Mouse (Mus musculus) lung, postnatal 14 days (tissue): ENCODE results near the gene Has1.

ENCODE experiments used
- DNase-seq: peaks from one replicate; pipeline ENCODE4 v3.0.0; 2021

The Has1 gene

DNA sequence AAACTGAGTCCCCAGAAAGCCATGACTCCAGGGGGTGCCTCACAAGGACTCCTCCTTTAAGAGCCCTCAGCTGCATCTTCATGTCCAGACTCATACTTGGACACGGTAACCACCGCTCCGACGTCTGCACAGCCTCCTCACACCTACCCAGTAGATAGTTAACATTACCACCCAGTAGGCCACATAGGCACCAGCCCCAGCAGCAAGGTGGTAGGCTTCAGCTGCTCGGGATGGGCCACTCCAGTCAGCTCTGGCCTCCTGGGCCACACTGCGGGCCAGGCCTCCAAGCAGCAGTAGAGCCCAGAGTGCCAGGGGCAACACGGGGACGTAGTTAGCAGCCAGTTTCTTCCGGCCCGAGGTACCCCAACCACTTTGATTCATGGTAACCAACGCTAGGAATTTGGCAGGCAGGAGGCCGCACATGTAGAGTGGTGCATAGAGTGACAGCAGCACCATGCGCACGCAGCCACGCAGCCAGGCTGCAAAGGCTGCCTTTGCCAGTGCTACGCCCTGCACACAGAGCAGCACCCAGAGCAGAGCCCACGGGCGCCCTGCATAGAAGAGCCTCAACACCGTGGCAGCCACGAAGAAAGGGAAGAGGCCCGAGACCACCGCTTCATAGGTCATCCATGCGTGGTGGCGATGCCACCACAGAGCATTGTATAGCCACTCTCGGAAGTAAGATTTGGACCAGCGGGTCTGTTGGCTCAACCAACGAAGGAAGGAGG lies 11.3 kb downstream of the Has1 start:
- DNase-seq = no peak

DNA sequence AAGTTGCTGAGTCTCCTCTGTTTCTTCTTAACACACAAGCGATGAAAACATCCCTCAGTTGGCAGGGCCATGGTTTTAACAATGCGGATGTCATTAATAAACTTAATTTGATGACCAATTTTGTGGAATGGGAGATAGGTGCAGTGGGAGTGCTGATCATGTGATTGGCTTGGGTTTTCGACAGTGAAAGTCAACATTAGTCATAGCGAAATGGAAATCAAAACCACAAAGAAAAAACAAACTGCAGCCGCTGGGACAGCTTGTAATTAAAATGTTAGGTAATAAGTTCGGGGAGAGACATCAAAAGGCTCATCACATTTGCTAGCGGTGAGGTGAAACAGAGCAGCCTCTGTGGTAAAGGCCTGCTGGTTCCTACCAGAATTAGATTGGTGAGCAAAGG lies 14.2 kb downstream of the Has1 start:
- DNase-seq = no peak

DNA sequence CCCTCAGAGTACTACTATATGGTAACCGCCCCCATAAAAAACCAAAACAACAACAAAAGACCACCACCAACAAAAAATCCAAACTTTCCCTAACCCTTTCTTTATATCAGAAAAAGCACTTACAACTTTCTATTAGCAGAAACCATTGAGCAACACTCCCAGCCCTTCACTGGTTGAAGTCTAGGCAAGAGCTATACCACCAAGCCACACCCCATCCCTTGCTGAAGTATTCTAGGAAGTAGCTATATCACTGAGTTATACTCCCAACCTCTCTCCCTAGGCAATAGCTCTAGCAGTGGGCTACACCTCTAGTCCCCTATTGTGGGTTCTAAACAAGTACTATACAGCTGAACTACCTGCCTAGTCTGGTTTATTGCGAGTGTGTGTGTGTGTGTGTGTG lies 15.7 kb downstream of the Has1 start:
- no peak for DNase-seq

DNA sequence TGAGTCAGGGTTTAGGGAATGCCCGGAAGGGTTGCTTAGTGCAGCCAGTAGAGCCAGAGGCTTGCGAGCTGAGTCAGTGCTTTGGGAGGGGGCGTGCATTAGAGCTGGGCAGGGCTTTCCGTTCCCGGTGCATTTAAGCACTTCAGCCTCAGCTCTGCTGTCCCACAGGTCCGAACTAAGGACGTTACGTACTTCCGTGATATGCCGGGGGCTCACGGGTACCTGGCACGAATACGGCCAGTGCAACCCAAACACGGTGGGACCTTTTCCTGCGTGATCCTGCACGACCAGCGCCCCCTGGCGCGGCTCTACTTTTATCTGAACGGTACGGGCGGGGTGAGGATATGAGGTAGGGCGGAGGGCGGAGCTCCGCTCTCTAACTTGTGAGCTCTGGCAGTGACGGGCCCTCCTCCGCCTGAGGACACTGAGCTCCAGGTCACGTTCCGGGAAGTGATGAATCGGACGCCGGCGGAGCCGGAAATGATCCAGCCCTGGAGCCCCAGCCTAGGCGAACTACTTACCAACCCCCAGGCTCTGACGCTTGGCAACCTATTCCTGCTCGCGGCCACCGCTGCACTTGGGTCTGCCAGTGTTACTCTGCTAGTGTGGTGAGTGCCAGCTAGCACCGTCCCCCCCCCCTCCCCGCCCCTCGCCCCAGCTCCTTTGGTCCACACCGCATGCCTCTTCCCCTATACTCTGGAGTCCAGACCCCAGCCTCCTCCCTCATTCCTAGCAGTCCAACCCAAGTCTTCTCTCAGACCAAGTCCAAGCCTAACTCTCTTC lies 16.9 kb downstream of the Has1 start:
- peak; percentile 98 for DNase-seq

DNA sequence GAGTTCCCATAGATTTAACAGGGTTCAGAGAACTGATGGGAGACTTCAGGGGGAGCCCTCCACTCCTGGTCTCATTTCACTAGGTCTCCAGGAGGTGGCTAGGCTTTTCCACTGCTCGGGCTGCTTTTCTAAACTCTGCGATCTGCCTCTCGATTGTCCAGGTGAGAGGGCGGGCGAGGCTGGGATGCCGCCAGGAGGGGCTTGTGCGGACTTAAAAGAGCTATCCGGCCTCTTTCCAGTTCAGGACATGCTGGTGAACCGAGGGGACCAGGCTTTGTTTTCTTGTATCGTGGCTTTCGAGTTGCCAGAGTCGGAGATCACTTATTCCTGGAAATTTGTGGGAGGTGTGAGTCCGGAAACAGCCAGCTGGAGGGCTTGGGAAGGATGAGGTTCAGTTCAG lies 17.6 kb downstream of the Has1 start:
- DNase-seq = peak; percentile 17

DNA sequence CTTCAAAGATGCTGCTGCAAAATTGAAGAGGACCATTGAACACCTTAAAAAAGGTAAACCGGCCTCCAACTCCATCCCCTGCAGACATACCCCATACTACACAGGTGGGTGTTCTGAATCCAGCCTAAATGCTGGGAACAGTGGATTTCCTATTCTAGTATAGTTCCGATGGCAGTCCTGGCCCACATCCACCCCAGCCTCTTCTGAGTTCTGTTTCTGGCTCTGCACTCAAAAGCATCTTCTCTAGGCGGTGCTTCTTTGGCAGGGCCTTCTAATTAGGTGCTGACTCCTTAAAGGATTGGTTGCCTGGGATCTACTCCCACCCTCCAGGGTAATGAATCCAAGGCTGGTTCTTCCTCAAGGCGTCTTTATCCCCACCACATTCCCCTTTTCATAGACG lies 18.9 kb downstream of the Has1 start:
- no peak for DNase-seq

DNA sequence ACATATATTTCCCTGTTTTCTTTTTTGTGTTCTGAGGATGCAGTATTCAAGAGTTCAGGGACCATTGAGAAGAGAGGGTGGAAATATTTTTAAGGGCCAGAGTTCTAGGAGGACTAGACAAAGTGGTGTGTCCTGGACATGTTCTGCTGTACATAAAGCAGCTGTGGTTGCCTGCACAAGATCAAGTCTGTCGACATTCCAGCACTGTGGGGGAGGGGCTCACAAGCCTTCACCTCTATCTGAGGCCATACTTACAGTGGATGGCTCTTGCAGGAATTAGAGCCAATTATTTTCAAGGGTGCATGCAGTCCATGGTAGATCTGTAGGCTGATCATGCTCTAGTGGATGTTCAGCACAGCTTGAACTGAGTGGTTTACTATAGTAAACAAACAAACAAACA lies 20.1 kb downstream of the Has1 start:
- peak; percentile 70 for DNase-seq

DNA sequence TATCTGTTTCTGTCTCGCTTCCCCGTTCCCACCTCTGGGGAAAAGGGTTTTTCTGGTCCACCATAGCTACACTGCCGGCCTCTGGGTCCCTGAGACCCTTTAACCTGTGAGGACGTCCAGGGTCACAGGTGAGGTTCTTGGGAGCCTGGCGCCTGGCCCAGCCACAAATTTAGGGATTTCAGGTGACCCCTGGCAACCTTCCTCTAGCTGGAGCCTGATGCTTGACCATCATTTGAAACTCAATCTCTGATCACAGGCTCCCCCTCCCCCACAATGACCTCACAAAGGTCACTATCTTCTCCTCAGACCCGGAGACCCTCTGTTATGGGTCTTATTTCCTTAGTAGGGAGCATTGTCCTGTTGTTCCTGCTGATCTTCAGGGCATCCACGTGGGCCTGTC lies 24.3 kb downstream of the Has1 start:
- no peak for DNase-seq

DNA sequence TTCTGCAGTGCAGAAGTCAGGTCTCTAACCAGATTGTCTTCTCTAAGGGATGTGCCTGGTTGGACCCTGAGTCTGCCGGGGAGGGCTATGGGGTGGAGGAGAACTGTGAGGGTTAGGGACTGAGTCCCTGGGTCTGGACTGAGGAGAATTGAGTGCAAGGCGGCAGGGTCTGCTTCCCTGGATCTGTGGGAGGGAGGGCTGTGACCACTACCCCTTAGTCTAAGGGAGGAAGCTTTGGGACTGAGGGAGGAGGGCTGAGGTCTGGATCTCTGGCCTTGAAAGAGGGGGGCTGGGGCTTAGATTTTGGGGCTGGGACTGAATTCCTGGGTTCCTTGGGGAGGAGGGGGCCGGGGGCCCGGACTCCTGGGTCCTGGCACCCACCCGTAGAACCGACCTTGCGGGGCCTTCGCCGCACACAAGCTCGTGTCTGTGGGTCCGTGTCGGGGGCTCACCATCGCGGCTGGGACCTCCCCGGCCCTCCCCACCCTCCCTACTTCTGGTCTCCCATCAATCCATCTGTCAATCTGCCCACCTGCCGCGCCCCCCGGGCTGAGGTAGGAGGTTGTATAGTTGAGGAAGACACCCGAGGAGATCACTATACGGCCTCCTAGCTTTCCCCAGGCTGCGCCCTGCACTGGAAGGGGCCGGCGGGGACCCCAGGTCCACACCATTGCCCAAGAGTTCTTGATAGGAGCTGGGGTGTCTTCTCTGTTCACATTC lies 25.0 kb downstream of the Has1 start:
- no peak for DNase-seq

DNA sequence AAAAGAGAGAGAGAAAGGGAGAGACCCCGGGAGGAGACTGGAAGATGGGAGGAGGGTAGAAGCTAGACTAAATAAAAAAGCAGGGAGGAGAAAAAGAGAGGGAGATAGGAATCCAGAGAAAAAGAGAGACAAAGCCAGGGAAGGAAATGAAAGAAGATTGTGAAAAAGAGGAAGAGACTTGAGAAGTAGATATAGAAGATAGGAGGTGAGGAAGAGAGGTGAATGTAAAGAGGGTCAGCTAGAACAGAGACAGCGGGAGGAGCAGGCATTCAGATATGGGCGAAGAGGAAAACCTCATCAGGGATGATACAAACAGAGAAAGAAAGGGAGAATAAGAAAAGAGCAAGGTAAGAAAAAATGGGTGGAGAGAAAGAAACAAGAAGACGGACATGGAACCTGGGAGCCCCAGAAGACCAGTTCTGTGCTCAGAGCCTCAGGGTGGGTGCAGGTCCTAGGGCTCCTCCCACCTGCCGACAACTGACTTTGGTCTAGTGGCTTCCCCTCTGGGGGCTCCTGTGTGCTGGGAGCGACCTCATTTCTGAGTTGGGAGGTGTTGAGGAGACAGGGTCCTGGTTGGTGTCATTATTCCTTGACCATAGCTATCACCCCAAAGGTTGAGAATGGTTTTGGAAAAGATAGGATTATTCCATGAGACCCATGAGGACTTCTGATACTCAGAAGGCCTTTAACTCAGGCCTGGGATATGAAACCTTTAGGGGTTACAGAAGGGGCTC lies 25.8 kb downstream of the Has1 start:
- DNase-seq = no peak

DNA sequence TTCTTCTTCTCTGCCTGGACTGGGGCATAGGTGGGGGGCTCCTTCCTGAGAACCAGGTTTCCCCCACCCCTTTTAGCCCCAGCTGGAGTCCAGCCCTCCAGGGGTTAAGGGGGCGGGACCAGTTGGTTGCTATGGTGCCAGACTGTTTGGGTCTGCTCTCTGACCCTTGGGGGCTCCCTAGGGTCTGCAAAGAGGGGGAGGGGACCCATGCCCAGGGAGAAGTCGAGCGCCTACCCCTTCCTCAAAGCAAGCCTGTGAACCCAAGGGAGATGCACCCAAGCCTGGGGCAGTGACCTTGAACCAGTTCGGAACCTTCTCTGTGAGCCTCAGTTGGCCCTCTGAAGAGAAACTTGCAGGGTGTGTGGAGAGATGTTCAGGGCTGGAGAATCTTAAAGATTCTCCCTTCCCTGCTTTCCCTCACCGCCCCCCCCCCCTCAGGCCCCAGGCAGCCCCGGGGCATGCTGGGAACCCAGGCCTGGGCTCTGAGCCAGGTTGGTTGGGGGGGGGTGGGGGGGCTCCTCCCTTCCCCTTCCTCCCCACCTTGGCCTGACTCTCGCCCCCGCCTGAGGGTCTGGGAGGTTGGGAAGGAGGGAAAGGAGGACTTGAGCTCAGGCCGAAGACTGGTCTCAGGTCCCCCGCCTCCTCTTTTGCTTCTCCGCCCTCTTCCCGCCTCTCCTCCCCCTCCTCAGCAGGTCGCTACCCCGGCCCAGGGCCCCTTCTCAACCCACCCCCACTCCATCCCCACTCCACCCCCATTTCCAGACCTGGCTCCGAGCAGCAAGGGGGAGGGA lies 26.6 kb downstream of the Has1 start:
- peak; percentile 44 for DNase-seq

DNA sequence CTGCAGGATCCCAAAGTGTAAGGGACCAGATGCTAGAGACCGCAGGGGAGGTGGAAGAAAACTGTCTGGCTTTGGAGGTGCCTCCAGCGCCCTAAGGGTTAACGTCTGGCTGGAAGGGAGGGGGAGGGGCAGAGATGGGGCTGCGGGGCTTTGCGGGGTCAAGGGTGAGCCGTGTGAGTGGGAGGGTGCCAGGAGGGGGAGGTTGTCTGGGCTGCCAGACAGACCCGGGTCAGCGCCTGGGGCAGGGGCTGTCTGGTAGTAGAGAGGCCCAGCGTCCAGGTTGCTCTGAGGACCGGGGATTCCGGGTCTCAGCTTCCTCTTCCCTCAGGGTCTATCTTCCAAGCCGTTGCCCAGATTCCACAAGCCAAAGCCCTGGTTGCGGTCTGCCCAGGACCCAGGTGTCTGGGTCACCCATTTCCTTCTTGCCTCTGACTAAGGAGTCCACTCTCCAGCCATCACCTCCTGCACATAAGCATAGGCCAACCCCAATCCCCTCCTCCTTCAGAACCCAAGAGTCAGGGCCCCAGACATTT lies 27.3 kb downstream of the Has1 start:
- peak; percentile 69 for DNase-seq

DNA sequence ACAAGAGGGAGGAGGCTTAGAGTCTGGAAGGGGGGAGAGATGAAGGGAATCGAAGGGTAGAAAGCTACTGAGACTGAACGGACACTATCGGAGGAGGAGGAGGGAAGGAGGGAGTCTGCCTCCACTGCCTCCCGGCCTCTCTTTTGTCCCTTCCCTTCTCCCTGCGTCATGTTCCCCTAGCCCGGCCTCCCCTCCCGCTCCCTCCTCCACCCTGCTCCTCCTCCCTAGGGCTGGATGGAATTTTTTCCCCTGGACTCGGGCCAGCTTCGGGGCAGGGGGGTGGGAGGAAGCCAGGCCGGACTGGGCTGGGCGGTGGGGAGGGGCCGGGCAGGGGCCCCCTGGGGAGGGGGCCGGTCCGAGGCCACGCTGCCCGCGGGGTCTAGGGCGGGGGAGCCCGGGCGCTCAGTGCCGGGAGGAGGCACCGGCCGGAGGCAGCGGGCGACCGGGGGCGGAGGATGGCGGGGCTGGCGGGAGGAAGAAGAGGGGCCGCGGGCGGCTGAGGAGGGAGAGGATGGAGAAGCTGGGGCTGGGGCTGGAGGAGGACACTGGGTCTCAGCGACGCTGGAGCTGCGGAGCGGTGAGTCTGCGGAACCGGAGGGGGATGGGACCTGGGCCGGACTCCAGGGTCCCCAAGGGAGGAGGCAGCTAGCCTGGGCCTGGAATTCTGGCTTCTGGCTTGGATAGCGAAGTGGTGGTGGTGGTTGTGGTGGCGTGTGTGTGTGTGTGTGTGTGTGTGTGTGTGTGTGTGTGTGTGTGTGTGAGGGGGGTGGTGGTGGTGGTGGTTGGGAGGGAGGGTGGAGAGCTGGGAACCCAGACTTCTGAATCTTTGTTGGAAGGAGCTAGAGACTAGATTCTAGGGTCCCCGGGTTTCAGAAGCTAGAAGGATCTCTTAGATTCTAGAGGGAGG lies 28.0 kb downstream of the Has1 start, which contains the start of gene Spaca6:
TSS of gene Spaca6 (plus strand) at position 408 of the 907 bp plus-strand sequence.
- DNase-seq = peak; percentile 97

DNA sequence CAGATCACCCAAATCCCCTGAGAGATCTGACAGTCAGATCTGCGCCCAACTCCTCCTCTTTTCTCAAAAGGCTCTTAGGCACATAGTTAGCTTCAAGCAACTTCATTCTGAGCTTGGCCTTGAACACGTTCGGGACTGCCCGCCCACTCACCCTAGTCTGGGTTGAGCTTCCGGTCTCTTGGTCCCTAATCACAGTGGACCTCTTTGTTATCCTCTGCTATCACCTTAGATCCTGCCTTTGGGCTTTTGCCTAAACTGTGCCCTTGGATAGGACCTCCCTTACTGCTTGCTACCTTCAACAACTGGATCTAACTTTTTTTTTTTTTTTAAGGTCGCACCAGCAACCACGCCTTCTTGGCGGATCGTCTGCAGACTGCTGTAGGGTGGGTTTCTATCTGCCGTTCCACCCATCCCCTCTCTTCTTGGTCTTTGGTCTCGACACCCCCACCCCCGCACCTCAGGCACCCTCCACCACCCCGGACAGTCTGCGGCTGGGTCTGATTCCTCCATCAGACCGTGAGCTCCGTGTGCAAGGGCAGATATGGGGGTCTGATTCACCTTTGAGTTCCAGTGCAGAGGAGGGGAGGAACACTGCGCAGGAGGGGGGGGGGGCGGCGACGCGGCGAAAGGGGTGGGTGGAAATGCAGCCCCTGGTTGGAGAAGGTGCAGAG lies 28.9 kb downstream of the Has1 start:
- peak; percentile 45 for DNase-seq

DNA sequence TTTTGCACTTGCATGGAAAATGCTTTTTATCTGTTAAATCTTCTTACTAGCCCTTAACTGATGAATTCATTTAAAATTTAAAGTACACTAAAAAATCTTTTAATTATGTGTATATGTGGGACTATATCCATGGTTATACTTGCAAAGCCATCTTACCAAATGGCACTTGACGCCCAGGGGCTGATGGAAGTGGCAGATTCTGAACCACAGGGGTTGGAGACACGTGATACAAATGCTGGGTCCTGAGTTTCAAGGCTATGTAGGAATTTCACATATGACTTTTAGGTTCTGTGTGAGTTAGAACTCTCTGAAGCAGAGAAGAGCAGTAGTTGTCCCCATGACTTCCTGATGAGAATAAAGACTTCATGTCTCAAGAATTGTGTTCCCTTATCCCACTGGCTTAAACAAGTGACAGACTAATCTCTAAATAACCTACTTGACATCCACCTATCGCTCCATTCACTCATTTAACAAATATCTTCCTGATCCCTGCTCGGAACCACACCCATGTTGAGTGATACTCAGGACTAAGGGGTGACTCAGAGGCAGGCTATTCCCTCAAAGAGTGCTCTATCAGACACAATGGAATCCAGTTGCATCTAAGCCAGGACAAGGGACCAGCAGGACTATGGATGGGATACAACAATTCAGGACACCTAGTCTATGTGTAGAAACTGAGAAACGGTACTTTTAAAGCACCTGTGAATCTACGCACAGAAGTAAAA lies 31.2 kb downstream of the Has1 start:
- DNase-seq = no peak

DNA sequence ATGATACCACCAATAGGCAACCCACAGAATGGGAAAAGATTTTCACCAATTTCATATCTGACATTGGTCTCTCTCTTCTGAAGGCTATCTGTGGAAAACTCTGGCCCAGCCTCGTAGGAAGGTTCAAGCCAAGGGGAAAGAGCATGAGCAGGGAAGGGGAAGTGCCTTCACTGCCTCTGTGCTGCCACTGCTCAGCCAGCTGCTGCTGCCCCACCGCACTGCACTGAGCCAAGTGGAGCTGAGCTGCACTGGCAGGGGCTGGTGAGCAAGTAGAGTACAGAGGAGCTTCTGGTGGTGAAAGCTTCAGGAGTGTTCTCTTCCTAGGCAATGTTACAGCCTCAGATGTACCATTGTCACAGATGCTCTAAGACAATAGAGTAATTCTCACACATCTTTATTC lies 59.5 kb downstream of the Has1 start:
- no peak for DNase-seq
